Mouse (Mus musculus) embryonic facial prominence, embryonic 12.5 days (tissue): ENCODE data around the gene Galnt5. TPM values are rescaled to one million over a fixed set of nuclear protein-coding genes. Genes with fewer than 3 reads are reported as not detected.

Source experiments
- ATAC-seq: fragments of 200-750 bp; cut with Nextera tagmentation; 2 replicates; pipeline ENCODE4 v1.8.0; 2017; ENCODE audit not compliant: insufficient number of reproducible peaks, insufficient read depth, low FRiP score, low TSS enrichment
- H3K27ac ChIP-seq: fragments of 300-500 bp; sonication (generic); 2 replicates; pipeline ENCODE4 v1.5.1; 2016; ENCODE audit warnings: mild to moderate bottlenecking
- H3K27me3 ChIP-seq: fragments of 300-500 bp; sonication (generic); 2 replicates; pipeline ENCODE4 v1.6.1; 2016; ENCODE audit warnings: mild to moderate bottlenecking, moderate library complexity
- H3K36me3 ChIP-seq: fragments of 300-500 bp; sonication (generic); 2 replicates; pipeline ENCODE4 v1.6.1; 2016; ENCODE audit warnings: mild to moderate bottlenecking
- H3K4me1 ChIP-seq: fragments of 300-500 bp; sonication (generic); 2 replicates; pipeline ENCODE4 v1.6.1; 2016
- H3K4me2 ChIP-seq: fragments of 300-500 bp; sonication (generic); replicated peaks from 2 replicates; pipeline ENCODE4 v1.6.1; 2016; ENCODE audit warnings: mild to moderate bottlenecking, moderate library complexity
- H3K4me3 ChIP-seq: fragments of 300-500 bp; sonication (generic); 2 replicates; pipeline ENCODE4 v1.5.1; 2016; ENCODE audit warnings: mild to moderate bottlenecking
- H3K9ac ChIP-seq: fragments of 300-500 bp; sonication (generic); 2 replicates; pipeline ENCODE4 v1.6.1; 2016; ENCODE audit warnings: mild to moderate bottlenecking, moderate library complexity
- H3K9me3 ChIP-seq: fragments of 300-500 bp; sonication (generic); 2 replicates; pipeline ENCODE4 v1.6.1; 2016; ENCODE audit warnings: mild to moderate bottlenecking, moderate library complexity
- WGBS: fragments of 180-500 bp; shearing (Covaris S2); methylation state at CpG from one replicate; pipeline ENCODE4 v1.1.7; 2016; 5-methylcytosine and 5-hydroxymethylcytosine counted together
- polyA plus RNA-seq: library from polyadenylated mRNA; unstranded; fragments of >200 nt; fragmentation: Nextera tagmentation; extraction: Ambion mirVana; gene quantifications from 2 replicates; pipeline ENCODE4 v1.2.1, GENCODE M21; 2016

The Galnt5 gene
- polyA plus RNA-seq, 1 experiment from 2014 or later: 2.2 TPM

DNA sequence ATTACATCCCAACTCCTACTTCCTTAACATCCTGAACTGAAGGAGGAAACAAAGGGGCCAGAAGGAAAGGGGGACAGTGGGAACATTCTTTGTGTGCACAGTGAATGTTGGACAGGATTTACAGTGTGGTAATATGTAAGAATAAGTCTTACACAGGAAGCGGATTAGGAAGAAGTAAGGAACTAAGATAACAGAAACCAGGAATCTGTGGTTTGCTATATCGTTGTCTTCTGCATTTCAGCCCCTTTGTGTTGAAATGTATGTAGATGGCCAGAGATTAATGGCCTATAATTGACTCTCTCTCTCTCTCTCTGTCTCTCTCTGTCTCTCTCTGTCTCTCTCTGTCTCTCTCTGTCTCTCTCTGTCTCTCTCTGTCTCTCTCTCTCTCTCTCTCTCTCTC lies 39.2 kb downstream of the Galnt5 start:
- H3K4me2 ChIP-seq: no peak overlapping the region

GRCm38 (mm10) chr2:58041867-58042266 lies 44.2 kb downstream of the Galnt5 start:
- WGBS: 66% methylated on average over 7 of the region's 7 CpGs
- H3K4me1 ChIP-seq: no peaks in the 10 kb centered on the region
- H3K27me3 ChIP-seq: no peaks in the 10 kb centered on the region
- H3K9me3 ChIP-seq: no peaks in the 10 kb centered on the region
- no peak for ATAC-seq
- no peak overlapping the region for H3K4me2 ChIP-seq
- H3K4me3 ChIP-seq: no peak overlapping the region
- H3K36me3 ChIP-seq: no peaks in the 10 kb centered on the region
- H3K9ac ChIP-seq: no peak overlapping the region
- H3K27ac ChIP-seq: no peak overlapping the region

More for the DNA sequence above, 39.2 kb downstream of the Galnt5 start:
- WGBS: 71% methylated on average over 2 of the region's 2 CpGs
- H3K4me1 ChIP-seq: no peaks in the 10 kb centered on the region
- H3K9ac ChIP-seq: no peak overlapping the region
- no peak overlapping the region for H3K27ac ChIP-seq
- no peak overlapping the region for H3K4me3 ChIP-seq
- H3K9me3 ChIP-seq: no peaks in the 10 kb centered on the region
- H3K36me3 ChIP-seq: no peaks in the 10 kb centered on the region
- H3K27me3 ChIP-seq: no peaks in the 10 kb centered on the region
- no peak for ATAC-seq

GRCm38 (mm10) chr2:58052821-58053581 lies 55.3 kb downstream of the Galnt5 start, which contains the start of gene Ermn:
Ermn (minus strand) TSS chr2:58052864.
- H3K9me3 ChIP-seq: no peaks in the 10 kb centered on the region
- no peak within 1 kb of the TSS for H3K9ac ChIP-seq
- no peaks in the 10 kb centered on the region for H3K4me1 ChIP-seq
- H3K4me3 ChIP-seq: no peak within 1 kb of the TSS
- no peaks in the 10 kb centered on the region for H3K27me3 ChIP-seq
- no peak within 1 kb of the TSS for H3K27ac ChIP-seq
- no peak within 1 kb of the TSS; the same call in 1 of the 2 replicates for H3K4me2 ChIP-seq
- no peak for ATAC-seq
- 13% methylated on average over 7 of the region's 7 CpGs for WGBS
- no peaks in the 10 kb centered on the region for H3K36me3 ChIP-seq

GRCm38 (mm10) chr2:58055383-58055782 lies 57.7 kb downstream of the Galnt5 start:
- no peaks in the 10 kb centered on the region for H3K9me3 ChIP-seq
- no peak for ATAC-seq
- no peak overlapping the region for H3K27ac ChIP-seq
- H3K9ac ChIP-seq: no peak overlapping the region
- H3K4me2 ChIP-seq: no peak overlapping the region
- H3K27me3 ChIP-seq: no peaks in the 10 kb centered on the region
- H3K4me3 ChIP-seq: no peak overlapping the region
- H3K4me1 ChIP-seq: no peaks in the 10 kb centered on the region
- H3K36me3 ChIP-seq: no peaks in the 10 kb centered on the region

GRCm38 (mm10) chr2:58079849-58080248 lies 82.2 kb downstream of the Galnt5 start:
- 59% methylated on average over 1 of the region's 1 CpGs for whole genome bisulfite sequencing
- H3K4me2 ChIP-seq: no peak overlapping the region
- no peak overlapping the region for H3K27ac ChIP-seq
- H3K36me3 ChIP-seq: no peaks in the 10 kb centered on the region
- no peaks in the 10 kb centered on the region for H3K27me3 ChIP-seq
- H3K4me1 ChIP-seq: no peaks in the 10 kb centered on the region
- H3K9ac ChIP-seq: no peak overlapping the region
- no peaks in the 10 kb centered on the region for H3K9me3 ChIP-seq
- no peak overlapping the region for H3K4me3 ChIP-seq
- ATAC-seq: no peak

DNA sequence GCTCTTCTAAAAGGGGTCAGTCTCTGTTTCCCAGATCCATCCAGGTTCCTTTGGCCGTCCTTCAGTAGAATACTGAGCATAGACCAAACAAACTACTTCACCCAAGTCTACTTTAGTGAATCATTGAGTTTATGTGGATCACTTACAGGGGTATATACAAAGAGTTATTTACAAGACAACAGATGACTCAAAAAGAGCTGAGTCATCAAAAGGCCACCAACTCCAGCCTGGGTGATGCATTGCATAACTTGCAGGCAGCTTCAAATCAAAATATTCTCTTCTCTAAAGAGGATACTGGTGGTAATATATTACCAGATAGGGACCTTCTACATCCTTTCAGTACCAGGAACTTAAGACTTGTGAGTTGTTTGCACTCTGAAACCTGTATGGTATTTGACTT lies 88.7 kb downstream of the Galnt5 start:
- Histone ChIP-seq H3K4me2 (no peak overlapping the region), H3K9ac (no peak overlapping the region), H3K27me3 (no peaks in the 10 kb centered on the region), H3K36me3 (no peaks in the 10 kb centered on the region), H3K4me3 (no peak overlapping the region), H3K9me3 (no peaks in the 10 kb centered on the region), H3K4me1 (no peaks in the 10 kb centered on the region), H3K27ac (no peak overlapping the region)
- WGBS: 88% methylated on average over 1 of the region's 1 CpGs
- ATAC-seq: no peak

GRCm38 (mm10) chr2:58094818-58095217 lies 97.1 kb downstream of the Galnt5 start:
- Histone ChIP-seq H3K4me3 (no peak overlapping the region), H3K4me1 (no peaks in the 10 kb centered on the region), H3K27ac (no peak overlapping the region), H3K9ac (no peak overlapping the region), H3K36me3 (no peaks in the 10 kb centered on the region), H3K27me3 (no peaks in the 10 kb centered on the region), H3K4me2 (no peak overlapping the region), H3K9me3 (no peaks in the 10 kb centered on the region)
- no peak for ATAC-seq
- WGBS: 66% methylated on average over 1 of the region's 1 CpGs

Other genes with a start within 250 kb of the Galnt5 start
- gene Ermn, start 55.0 kb downstream of the Galnt5 start, polyA plus RNA-seq: 0.88 and 1.00 TPM in 2 replicates
- 0.27 TPM in 2 replicates for gene Cytip, start 197.6 kb downstream of the Galnt5 start, polyA plus RNA-seq